Mouse (Mus musculus): ENCODE measurements around the gene Iqschfp. TPM values are rescaled to one million over a fixed set of nuclear protein-coding genes. Genes with fewer than 3 reads are reported as not detected.
A peak's percentile ranks its signal among the peaks of the same experiment; 100 is the strongest.

Iqschfp gene
- polyA plus RNA-seq, 1 experiment from 2014 or later: 5.3 TPM

- H3K9me3 ChIP-seq (ENCODE audit: control insufficient read depth, low read length): no peaks in the 10 kb centered on the region
- no peak overlapping the region for H3K27ac ChIP-seq (ENCODE audit: low read length)
- H3K36me3 ChIP-seq (ENCODE audit: control insufficient read depth, insufficient read depth): no peaks in the 10 kb centered on the region
- no peak; the same call in 1 of the 2 replicates for ATAC-seq
- peaks cover 23% of the 10 kb centered on the region for H3K4me1 ChIP-seq (replicated peaks; ENCODE audit: control insufficient read depth, insufficient read depth, low read length)
- no peak overlapping the region for H3K4me3 ChIP-seq (replicated peaks; ENCODE audit: low read length)
- no peaks in the 10 kb centered on the region for H3K27me3 ChIP-seq (replicated peaks; ENCODE audit: control insufficient read depth, insufficient read depth, low read length)
- 63% methylated on average over 7 of the region's 7 CpGs for WGBS
- H3K9ac ChIP-seq (replicated peaks; ENCODE audit: low read depth, low read length): no peak overlapping the region
- H3K4me2 ChIP-seq (ENCODE audit: low read length): no peak overlapping the region
Observed at GRCm38 (mm10) chr3:68605942-68606603, 714.0 kb downstream of the Iqschfp start.

- no peak overlapping the region for H3K9ac ChIP-seq (replicated peaks; ENCODE audit: low read depth, low read length)
- ATAC-seq: no peak
Observed at GRCm38 (mm10) chr3:68606730-68607129, 714.7 kb downstream of the Iqschfp start.

GRCm38 (mm10) chr3:68607336-68607735, 715.3 kb downstream of the Iqschfp start:
- no peak overlapping the region for H3K4me3 ChIP-seq (replicated peaks; ENCODE audit: low read length)
- H3K9me3 ChIP-seq (ENCODE audit: control insufficient read depth, low read length): no peaks in the 10 kb centered on the region
- H3K4me1 ChIP-seq (replicated peaks; ENCODE audit: control insufficient read depth, insufficient read depth, low read length): peaks cover 23% of the 10 kb centered on the region
- no peak for ATAC-seq
- no peak overlapping the region for H3K27ac ChIP-seq (ENCODE audit: low read length)
- no peaks in the 10 kb centered on the region for H3K27me3 ChIP-seq (replicated peaks; ENCODE audit: control insufficient read depth, insufficient read depth, low read length)
- H3K9ac ChIP-seq (replicated peaks; ENCODE audit: low read depth, low read length): no peak overlapping the region
- WGBS: 93% methylated on average over 8 of the region's 8 CpGs
- H3K4me2 ChIP-seq (ENCODE audit: low read length): no peak overlapping the region
- H3K36me3 ChIP-seq (ENCODE audit: control insufficient read depth, insufficient read depth): no peaks in the 10 kb centered on the region

More at GRCm38 (mm10) chr3:68606730-68607129, 714.7 kb downstream of the Iqschfp start:
- no peaks in the 10 kb centered on the region for H3K9me3 ChIP-seq (ENCODE audit: control insufficient read depth, low read length)
- H3K27ac ChIP-seq (ENCODE audit: low read length): no peak overlapping the region
- H3K4me1 ChIP-seq (replicated peaks; ENCODE audit: control insufficient read depth, insufficient read depth, low read length): peaks cover 23% of the 10 kb centered on the region
- H3K27me3 ChIP-seq (replicated peaks; ENCODE audit: control insufficient read depth, insufficient read depth, low read length): no peaks in the 10 kb centered on the region
- WGBS: 98% methylated on average over 8 of the region's 8 CpGs
- no peaks in the 10 kb centered on the region for H3K36me3 ChIP-seq (ENCODE audit: control insufficient read depth, insufficient read depth)
- no peak overlapping the region for H3K4me3 ChIP-seq (replicated peaks; ENCODE audit: low read length)
- H3K4me2 ChIP-seq (ENCODE audit: low read length): no peak overlapping the region

- H3K27me3 ChIP-seq (replicated peaks; ENCODE audit: control insufficient read depth, insufficient read depth, low read length): no peaks in the 10 kb centered on the region
- peaks cover 16% of the 10 kb centered on the region for H3K4me1 ChIP-seq (replicated peaks; ENCODE audit: control insufficient read depth, insufficient read depth, low read length)
- 83% methylated on average over 19 of the region's 19 CpGs for WGBS
- H3K27ac ChIP-seq (ENCODE audit: low read length): no peak overlapping the region
- H3K4me3 ChIP-seq (replicated peaks; ENCODE audit: low read length): no peak overlapping the region
- H3K9me3 ChIP-seq (ENCODE audit: control insufficient read depth, low read length): no peaks in the 10 kb centered on the region
- ATAC-seq: no peak
- H3K9ac ChIP-seq (replicated peaks; ENCODE audit: low read depth, low read length): no peak overlapping the region
- H3K4me2 ChIP-seq (ENCODE audit: low read length): no peak overlapping the region
- H3K36me3 ChIP-seq (ENCODE audit: control insufficient read depth, insufficient read depth): no peaks in the 10 kb centered on the region
Observed at GRCm38 (mm10) chr3:68608848-68609497, 716.9 kb downstream of the Iqschfp start.

- Histone ChIP-seq H3K4me2 (ENCODE audit: low read length) (no peak overlapping the region), H3K27ac (ENCODE audit: low read length) (no peak overlapping the region), H3K27me3 (replicated peaks; ENCODE audit: control insufficient read depth, insufficient read depth, low read length) (no peaks in the 10 kb centered on the region), H3K9me3 (ENCODE audit: control insufficient read depth, low read length) (no peaks in the 10 kb centered on the region), H3K9ac (replicated peaks; ENCODE audit: low read depth, low read length) (no peak overlapping the region), H3K36me3 (ENCODE audit: control insufficient read depth, insufficient read depth) (no peaks in the 10 kb centered on the region), H3K4me1 (replicated peaks; ENCODE audit: control insufficient read depth, insufficient read depth, low read length) (peaks cover 9% of the 10 kb centered on the region), H3K4me3 (replicated peaks; ENCODE audit: low read length) (no peak overlapping the region)
- WGBS: 81% methylated on average over 6 of the region's 6 CpGs
- ATAC-seq: no peak
Observed at GRCm38 (mm10) chr3:68610011-68610410, 718.0 kb downstream of the Iqschfp start.

- Histone ChIP-seq H3K27me3 (replicated peaks; ENCODE audit: control insufficient read depth, insufficient read depth, low read length) (no peaks in the 10 kb centered on the region), H3K9me3 (ENCODE audit: control insufficient read depth, low read length) (no peaks in the 10 kb centered on the region), H3K4me2 (ENCODE audit: low read length) (no peak overlapping the region), H3K4me1 (replicated peaks; ENCODE audit: control insufficient read depth, insufficient read depth, low read length) (peaks cover 4% of the 10 kb centered on the region), H3K9ac (replicated peaks; ENCODE audit: low read depth, low read length) (no peak overlapping the region), H3K4me3 (replicated peaks; ENCODE audit: low read length) (no peak overlapping the region), H3K27ac (ENCODE audit: low read length) (no peak overlapping the region), H3K36me3 (ENCODE audit: control insufficient read depth, insufficient read depth) (no peaks in the 10 kb centered on the region)
- WGBS: 90% methylated on average over 11 of the region's 11 CpGs
- no peak for ATAC-seq
Observed at GRCm38 (mm10) chr3:68610598-68611261, 718.7 kb downstream of the Iqschfp start.

GRCm38 (mm10) chr3:68615042-68615810, 723.2 kb downstream of the Iqschfp start:
- Histone ChIP-seq H3K4me2 (ENCODE audit: low read length) (no peak overlapping the region), H3K4me1 (replicated peaks; ENCODE audit: control insufficient read depth, insufficient read depth, low read length) (no peaks in the 10 kb centered on the region), H3K9ac (replicated peaks; ENCODE audit: low read depth, low read length) (no peak overlapping the region), H3K27me3 (replicated peaks; ENCODE audit: control insufficient read depth, insufficient read depth, low read length) (no peaks in the 10 kb centered on the region), H3K4me3 (replicated peaks; ENCODE audit: low read length) (no peak overlapping the region), H3K27ac (ENCODE audit: low read length) (no peak overlapping the region), H3K9me3 (ENCODE audit: control insufficient read depth, low read length) (no peaks in the 10 kb centered on the region), H3K36me3 (ENCODE audit: control insufficient read depth, insufficient read depth) (peaks cover 3% of the 10 kb centered on the region; the same call in 1 of the 2 replicates)
- ATAC-seq: peak; percentile 69
- 66% methylated on average over 10 of the region's 10 CpGs for WGBS

GRCm38 (mm10) chr3:68616363-68616762, 724.3 kb downstream of the Iqschfp start:
- Histone ChIP-seq H3K27me3 (replicated peaks; ENCODE audit: control insufficient read depth, insufficient read depth, low read length) (no peaks in the 10 kb centered on the region), H3K4me2 (ENCODE audit: low read length) (no peak overlapping the region), H3K36me3 (ENCODE audit: control insufficient read depth, insufficient read depth) (peaks cover 3% of the 10 kb centered on the region; the same call in 1 of the 2 replicates), H3K4me1 (replicated peaks; ENCODE audit: control insufficient read depth, insufficient read depth, low read length) (no peaks in the 10 kb centered on the region), H3K9me3 (ENCODE audit: control insufficient read depth, low read length) (no peaks in the 10 kb centered on the region), H3K4me3 (replicated peaks; ENCODE audit: low read length) (no peak overlapping the region), H3K9ac (replicated peaks; ENCODE audit: low read depth, low read length) (no peak overlapping the region), H3K27ac (ENCODE audit: low read length) (no peak overlapping the region)
- WGBS: 94% methylated on average over 12 of the region's 12 CpGs
- no peak for ATAC-seq

GRCm38 (mm10) chr3:68617708-68618107, 725.7 kb downstream of the Iqschfp start:
- Histone ChIP-seq H3K4me1 (replicated peaks; ENCODE audit: control insufficient read depth, insufficient read depth, low read length) (no peaks in the 10 kb centered on the region), H3K9me3 (ENCODE audit: control insufficient read depth, low read length) (no peaks in the 10 kb centered on the region), H3K4me3 (replicated peaks; ENCODE audit: low read length) (no peak overlapping the region), H3K9ac (replicated peaks; ENCODE audit: low read depth, low read length) (no peak overlapping the region), H3K36me3 (ENCODE audit: control insufficient read depth, insufficient read depth) (peaks cover 4% of the 10 kb centered on the region; the same call in 1 of the 2 replicates), H3K27me3 (replicated peaks; ENCODE audit: control insufficient read depth, insufficient read depth, low read length) (no peaks in the 10 kb centered on the region), H3K4me2 (ENCODE audit: low read length) (no peak overlapping the region), H3K27ac (ENCODE audit: low read length) (no peak overlapping the region)
- WGBS: 93% methylated on average over 10 of the region's 10 CpGs
- no peak for ATAC-seq
